Mouse (Mus musculus): ENCODE data around the gene Tubgcp6. TPM values are rescaled to one million over a fixed set of nuclear protein-coding genes. Genes with fewer than 3 reads are reported as not detected.

The Tubgcp6 gene
- polyA plus RNA-seq, 1 experiment = 4.8 TPM

DNA sequence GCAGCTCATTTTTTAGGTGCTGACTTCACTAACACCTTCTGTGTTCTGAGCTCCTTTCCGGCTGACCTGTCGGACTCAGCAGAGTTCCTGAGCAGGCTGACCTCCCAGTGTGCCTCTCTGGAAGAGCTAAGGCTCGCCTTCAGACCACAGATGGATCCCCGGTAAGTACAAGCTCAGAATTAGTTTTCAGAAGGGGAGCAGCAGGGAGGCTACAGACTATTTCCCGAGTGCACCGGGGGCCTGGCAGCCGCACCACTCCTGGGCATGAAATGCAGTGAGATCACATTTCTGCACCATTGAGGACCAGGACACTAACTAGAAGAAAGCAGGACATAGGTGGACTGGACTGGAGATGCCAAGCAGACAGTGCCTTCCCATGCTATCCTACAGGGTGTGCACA is 24.3 kb downstream of the Tubgcp6 start:
- TF ChIP-seq TAL1 (IDR thresholded peaks at IDR 0.05; ENCODE audit: low read length) (no peak), GATA1 (IDR thresholded peaks at IDR 0.05; ENCODE audit: low read length) (no peak)
- Histone ChIP-seq H3K4me3 (replicated peaks) (no peak overlapping the region), H3K36me3 (ENCODE audit: control insufficient read depth) (peaks cover 100% of the 10 kb centered on the region), H3K4me1 (ENCODE audit: control insufficient read depth) (no peaks in the 10 kb centered on the region), H3K9me3 (ENCODE audit: control insufficient read depth, low read length) (no peaks in the 10 kb centered on the region), H3K27me3 (ENCODE audit: control insufficient read depth) (no peaks in the 10 kb centered on the region)

DNA sequence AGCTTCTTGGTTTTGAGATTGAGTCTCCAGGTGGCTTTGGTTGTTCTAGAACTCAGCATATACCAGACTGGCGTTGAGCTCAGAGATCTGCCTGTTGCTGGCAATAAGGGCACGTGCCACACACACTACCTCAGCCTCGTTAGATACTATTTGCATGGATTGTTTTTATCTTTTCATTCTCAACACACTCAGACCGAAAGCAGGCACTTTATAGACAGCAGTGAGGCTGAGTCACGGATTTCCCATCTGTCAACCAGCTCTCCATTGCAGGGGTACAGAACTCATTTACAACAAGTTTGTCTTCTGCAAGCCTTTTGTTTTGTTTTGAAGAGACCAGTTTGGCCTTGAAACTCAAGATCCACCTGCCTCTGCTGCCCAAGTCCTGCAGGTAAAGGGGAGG is 25.5 kb downstream of the Tubgcp6 start:
- no peaks in the 10 kb centered on the region for H3K4me1 ChIP-seq (ENCODE audit: control insufficient read depth)
- H3K4me3 ChIP-seq (replicated peaks) = no peak overlapping the region
- TF ChIP-seq TAL1 (IDR thresholded peaks at IDR 0.05; ENCODE audit: low read length) = no peak
- no peak for TF ChIP-seq GATA1 (IDR thresholded peaks at IDR 0.05; ENCODE audit: low read length)
- peaks cover 99% of the 10 kb centered on the region for H3K36me3 ChIP-seq (ENCODE audit: control insufficient read depth)
- H3K9me3 ChIP-seq (ENCODE audit: control insufficient read depth, low read length) = no peaks in the 10 kb centered on the region
- H3K27me3 ChIP-seq (ENCODE audit: control insufficient read depth) = no peaks in the 10 kb centered on the region

- Histone ChIP-seq H3K4me3 (replicated peaks) (no peak overlapping the region), H3K36me3 (ENCODE audit: control insufficient read depth) (peaks cover 60% of the 10 kb centered on the region), H3K4me1 (ENCODE audit: control insufficient read depth) (peaks cover 29% of the 10 kb centered on the region), H3K9me3 (ENCODE audit: control insufficient read depth, low read length) (no peaks in the 10 kb centered on the region), H3K27me3 (ENCODE audit: control insufficient read depth) (no peaks in the 10 kb centered on the region)
- TF ChIP-seq TAL1 (IDR thresholded peaks at IDR 0.05; ENCODE audit: low read length) (no peak), GATA1 (IDR thresholded peaks at IDR 0.05; ENCODE audit: low read length) (no peak)
These were observed 30.7 kb downstream of the Tubgcp6 start for GRCm38 (mm10) chr15:89092181-89092580.

GRCm38 (mm10) chr15:89090662-89091061 is 32.2 kb downstream of the Tubgcp6 start:
- Histone ChIP-seq H3K4me3 (replicated peaks) (no peak overlapping the region), H3K36me3 (ENCODE audit: control insufficient read depth) (peaks cover 59% of the 10 kb centered on the region)
- TF ChIP-seq GATA1 (IDR thresholded peaks at IDR 0.05; ENCODE audit: low read length) = no peak
- TF ChIP-seq TAL1 (IDR thresholded peaks at IDR 0.05; ENCODE audit: low read length) = no peak

DNA sequence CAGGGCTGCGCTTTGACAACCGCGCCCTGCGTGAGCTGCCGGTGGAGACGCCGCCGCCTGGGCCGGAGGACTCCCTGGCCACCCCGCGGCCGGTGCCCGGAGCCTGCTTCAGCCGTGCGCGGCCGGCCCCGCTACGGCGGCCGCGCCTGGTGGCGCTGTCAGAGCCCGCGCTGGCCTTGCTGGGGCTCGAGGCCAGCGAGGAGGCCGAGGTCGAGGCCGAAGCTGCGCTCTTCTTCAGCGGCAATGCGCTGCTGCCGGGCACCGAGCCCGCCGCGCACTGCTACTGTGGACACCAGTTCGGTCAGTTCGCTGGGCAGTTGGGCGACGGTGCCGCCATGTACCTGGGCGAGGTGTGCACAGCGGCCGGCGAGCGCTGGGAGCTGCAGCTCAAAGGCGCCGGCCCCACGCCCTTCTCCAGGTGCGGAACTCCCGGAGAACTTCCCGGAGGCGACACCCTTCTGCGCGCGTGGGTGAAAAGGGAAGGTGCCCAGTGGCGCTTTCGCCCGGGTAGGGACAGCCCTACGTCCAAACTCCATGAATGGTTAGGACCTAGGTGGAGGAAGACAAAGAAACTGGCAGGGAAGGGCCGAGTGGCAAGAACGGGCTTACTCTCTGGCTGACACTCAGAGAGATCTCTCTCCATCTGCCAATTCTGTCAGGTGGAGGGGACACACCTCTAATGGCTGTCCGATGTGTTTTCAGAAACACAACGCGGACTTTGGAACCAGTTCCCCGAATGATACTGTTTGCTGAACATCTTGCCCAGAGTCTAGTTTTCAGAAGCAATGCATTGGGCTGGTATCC is 33.5 kb downstream of the Tubgcp6 start:
- Histone ChIP-seq H3K36me3 (ENCODE audit: control insufficient read depth) (peaks cover 59% of the 10 kb centered on the region), H3K27me3 (ENCODE audit: control insufficient read depth) (no peaks in the 10 kb centered on the region)

More at GRCm38 (mm10) chr15:89090662-89091061, 32.2 kb downstream of the Tubgcp6 start:
- H3K4me1 ChIP-seq (ENCODE audit: control insufficient read depth) = peaks cover 29% of the 10 kb centered on the region
- no peaks in the 10 kb centered on the region for H3K27me3 ChIP-seq (ENCODE audit: control insufficient read depth)
- no peaks in the 10 kb centered on the region for H3K9me3 ChIP-seq (ENCODE audit: control insufficient read depth, low read length)

DNA sequence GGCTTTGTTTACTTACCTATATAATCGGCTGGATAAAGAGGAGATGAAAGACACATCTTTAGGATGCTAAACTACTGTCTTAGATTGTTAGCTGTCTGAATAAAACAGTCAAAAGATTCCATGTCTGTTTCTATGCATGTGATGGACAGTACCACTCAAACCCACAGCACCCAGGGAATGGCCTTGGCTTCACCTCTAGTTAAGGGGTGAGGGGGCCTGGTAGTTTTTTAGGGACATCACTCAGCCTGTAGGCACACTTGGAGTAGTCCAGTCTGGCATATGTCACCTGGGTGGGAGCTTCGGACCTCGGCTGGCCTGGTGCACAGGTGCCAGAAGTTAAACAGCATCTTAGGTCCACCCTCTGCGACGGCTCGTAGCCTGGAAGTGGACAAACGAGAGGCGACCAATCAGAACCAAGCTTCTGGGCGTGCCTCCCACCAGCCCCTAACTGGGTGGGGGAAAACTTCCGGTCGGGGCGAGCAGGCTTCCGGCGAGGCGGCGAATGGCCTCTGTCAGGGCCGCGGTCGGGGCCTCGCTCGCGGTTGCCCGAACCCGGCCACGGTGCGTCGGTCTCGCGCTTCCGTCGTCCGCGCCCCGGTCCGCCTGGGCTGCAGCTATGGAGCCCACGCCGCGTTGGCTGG is 34.2 kb downstream of the Tubgcp6 start, which contains the start of gene Selenoo:
Gene Selenoo (plus strand): TSS at position 478 of the 641 bp plus-strand sequence.
- H3K4me3 ChIP-seq (replicated peaks) = peak within 1 kb of the TSS; percentile 88
- H3K4me1 ChIP-seq (ENCODE audit: control insufficient read depth) = peaks cover 29% of the 10 kb centered on the region
- TF ChIP-seq TAL1 (IDR thresholded peaks at IDR 0.05; ENCODE audit: low read length) = no peak
- no peak for TF ChIP-seq GATA1 (IDR thresholded peaks at IDR 0.05; ENCODE audit: low read length)
- no peaks in the 10 kb centered on the region for H3K9me3 ChIP-seq (ENCODE audit: control insufficient read depth, low read length)
- no peaks in the 10 kb centered on the region for H3K27me3 ChIP-seq (ENCODE audit: control insufficient read depth)
- H3K36me3 ChIP-seq (ENCODE audit: control insufficient read depth) = peaks cover 58% of the 10 kb centered on the region

More for the DNA sequence above, 33.5 kb downstream of the Tubgcp6 start:
- TF ChIP-seq TAL1 (IDR thresholded peaks at IDR 0.05; ENCODE audit: low read length) (no peak), GATA1 (IDR thresholded peaks at IDR 0.05; ENCODE audit: low read length) (no peak)
- peak overlapping the region; percentile 88 for H3K4me3 ChIP-seq (replicated peaks)
- peaks cover 29% of the 10 kb centered on the region for H3K4me1 ChIP-seq (ENCODE audit: control insufficient read depth)
- H3K9me3 ChIP-seq (ENCODE audit: control insufficient read depth, low read length) = no peaks in the 10 kb centered on the region

GRCm38 (mm10) chr15:89084826-89085225 is 38.1 kb downstream of the Tubgcp6 start:
- peaks cover 65% of the 10 kb centered on the region for H3K36me3 ChIP-seq (ENCODE audit: control insufficient read depth)

GRCm38 (mm10) chr15:89083906-89084305 is 39.0 kb downstream of the Tubgcp6 start:
- Histone ChIP-seq H3K4me1 (ENCODE audit: control insufficient read depth) (peaks cover 13% of the 10 kb centered on the region), H3K27me3 (ENCODE audit: control insufficient read depth) (no peaks in the 10 kb centered on the region), H3K4me3 (replicated peaks) (no peak overlapping the region), H3K36me3 (ENCODE audit: control insufficient read depth) (peaks cover 66% of the 10 kb centered on the region), H3K9me3 (ENCODE audit: control insufficient read depth, low read length) (no peaks in the 10 kb centered on the region)
- TF ChIP-seq TAL1 (IDR thresholded peaks at IDR 0.05; ENCODE audit: low read length) (no peak), GATA1 (IDR thresholded peaks at IDR 0.05; ENCODE audit: low read length) (no peak)

More at GRCm38 (mm10) chr15:89084826-89085225, 38.1 kb downstream of the Tubgcp6 start:
- Histone ChIP-seq H3K4me1 (ENCODE audit: control insufficient read depth) (peaks cover 20% of the 10 kb centered on the region), H3K9me3 (ENCODE audit: control insufficient read depth, low read length) (no peaks in the 10 kb centered on the region), H3K4me3 (replicated peaks) (no peak overlapping the region), H3K27me3 (ENCODE audit: control insufficient read depth) (no peaks in the 10 kb centered on the region)
- TF ChIP-seq GATA1 (IDR thresholded peaks at IDR 0.05; ENCODE audit: low read length) = no peak
- TF ChIP-seq TAL1 (IDR thresholded peaks at IDR 0.05; ENCODE audit: low read length) = no peak

- H3K27me3 ChIP-seq (ENCODE audit: control insufficient read depth) = peaks cover 12% of the 10 kb centered on the region
- H3K36me3 ChIP-seq (ENCODE audit: control insufficient read depth) = peaks cover 28% of the 10 kb centered on the region
- no peaks in the 10 kb centered on the region for H3K9me3 ChIP-seq (ENCODE audit: control insufficient read depth, low read length)
- TF ChIP-seq TAL1 (IDR thresholded peaks at IDR 0.05; ENCODE audit: low read length) (no peak), GATA1 (IDR thresholded peaks at IDR 0.05; ENCODE audit: low read length) (no peak)
- peaks cover 41% of the 10 kb centered on the region for H3K4me1 ChIP-seq (ENCODE audit: control insufficient read depth)
- H3K4me3 ChIP-seq (replicated peaks) = peak overlapping the region; percentile 34
These were observed 44.6 kb downstream of the Tubgcp6 start for GRCm38 (mm10) chr15:89078208-89078836.

Measured in erythroblast, embryonic 14.5 days (primary cell).